Mouse (Mus musculus) thymus, adult 2 months (tissue): ENCODE results near the gene Vmn2r50. TPM values are rescaled to one million over a fixed set of nuclear protein-coding genes. Genes with fewer than 3 reads are reported as not detected.
"Not testable (repeated sequence)": the region's sequence is repeated elsewhere in the genome, so short reads cannot be mapped to it uniquely, and the experiment has no call there.

Source experiments
- DNase-seq: peaks from one replicate; pipeline ENCODE4 v3.0.0; 2021
- H3K27ac ChIP-seq: fragments of 200-500 bp; 2 replicates; pipeline ENCODE4 v1.5.1; 2012; ENCODE audit warnings: low read length, control low read depth; ENCODE audit not compliant: control insufficient read depth, insufficient read depth
- H3K27me3 ChIP-seq: fragments of 200-500 bp; 2 replicates; pipeline ENCODE4 v1.6.1; 2012; ENCODE audit warnings: mild to moderate bottlenecking, low read length, moderate library complexity, mixed read lengths; ENCODE audit not compliant: control insufficient read depth, insufficient read depth
- H3K36me3 ChIP-seq: fragments of 200-500 bp; 2 replicates; pipeline ENCODE4 v1.6.1; 2012; ENCODE audit warnings: mild to moderate bottlenecking, low read length, moderate library complexity; ENCODE audit not compliant: control insufficient read depth, insufficient read depth
- H3K4me1 ChIP-seq: fragments of 200-500 bp; replicated peaks from 2 replicates; pipeline ENCODE4 v1.6.1; 2012; ENCODE audit warnings: low read length; ENCODE audit not compliant: control insufficient read depth, insufficient read depth
- H3K4me3 ChIP-seq: fragments of 200-500 bp; 2 replicates; pipeline ENCODE4 v1.5.1; 2012; ENCODE audit warnings: mild to moderate bottlenecking, low read length, control low read depth, moderate library complexity; ENCODE audit not compliant: control insufficient read depth, insufficient read depth
- WGBS: fragments of 180-500 bp; shearing (Covaris S2); methylation state at CpG from one replicate; pipeline ENCODE4 v1.1.7; 2018; 5-methylcytosine and 5-hydroxymethylcytosine counted together
- polyA plus RNA-seq: library from polyadenylated mRNA; depleted of rRNA; stranded (reverse); fragments of >200 nt; gene quantifications from 2 replicates; pipeline ENCODE4 v1.2.3, GENCODE M21; 2012; rRNA removed

Vmn2r50 gene
- polyA plus RNA-seq: not detected in 2 replicates

DNA sequence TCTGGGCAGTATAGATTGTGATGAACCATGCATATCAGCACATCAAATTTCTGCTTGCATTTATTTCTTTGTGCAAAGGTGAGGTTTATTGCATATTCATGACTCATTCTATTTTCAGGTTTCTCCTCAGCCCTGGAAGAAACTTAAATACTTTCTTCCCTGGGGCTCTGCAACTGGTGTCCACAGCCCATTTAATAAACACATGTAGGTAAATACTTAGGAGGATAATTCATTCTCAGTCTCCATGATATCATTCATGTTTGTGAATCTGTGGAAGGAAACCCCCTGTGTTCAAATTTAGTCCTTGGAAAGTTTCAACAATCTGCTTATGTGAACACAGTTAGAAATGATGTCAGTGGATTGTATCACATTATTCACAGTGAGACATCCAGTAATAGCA is at the start of gene Vmn2r50:
Gene Vmn2r50, minus strand, starts transcription at position 101 of the 400 bp plus-strand sequence.
- not testable (repeated sequence) for H3K4me3 ChIP-seq, H3K27ac ChIP-seq, H3K36me3 ChIP-seq, H3K4me1 ChIP-seq, H3K27me3 ChIP-seq, DNase-seq

GRCm38 (mm10) chr7:9992157-9992556 is 60.9 kb downstream of the Vmn2r50 start, which contains the start of gene Vmn2r49:
Gene Vmn2r49 (minus strand): TSS chr7:9992257.
- 75% methylated on average over 2 of the region's 2 CpGs for WGBS

More at GRCm38 (mm10) chr7:9992157-9992556, 60.9 kb downstream of the Vmn2r50 start, which contains the start of gene Vmn2r49:
- not testable (repeated sequence) for DNase-seq, H3K27ac ChIP-seq, H3K4me1 ChIP-seq, H3K4me3 ChIP-seq, H3K27me3 ChIP-seq, H3K36me3 ChIP-seq

Other genes with a start within 250 kb of the Vmn2r50 start
- not detected in 2 replicates for gene Vmn2r47, start 212.0 kb downstream of the Vmn2r50 start, polyA plus RNA-seq
- not detected in 2 replicates for gene Vmn2r48, start 99.7 kb downstream of the Vmn2r50 start, polyA plus RNA-seq
- not detected in 2 replicates for gene Vmn2r49, start 61.0 kb downstream of the Vmn2r50 start, polyA plus RNA-seq
- not detected in 2 replicates for gene Vmn2r51, start 52.4 kb upstream of the Vmn2r50 start, polyA plus RNA-seq
- not detected in 2 replicates for gene Vmn2r52, start 123.3 kb upstream of the Vmn2r50 start, polyA plus RNA-seq
- not detected in 2 replicates for gene Vmn1r66, start 224.7 kb upstream of the Vmn2r50 start, polyA plus RNA-seq